Mouse (Mus musculus): ENCODE measurements around the gene Cep128. TPM values are rescaled to one million over a fixed set of nuclear protein-coding genes. Genes with fewer than 3 reads are reported as not detected.

Cep128 gene
- total and polyA plus RNA-seq, 3 experiments = 8.9 to 16.1 (median 13.5) TPM

DNA sequence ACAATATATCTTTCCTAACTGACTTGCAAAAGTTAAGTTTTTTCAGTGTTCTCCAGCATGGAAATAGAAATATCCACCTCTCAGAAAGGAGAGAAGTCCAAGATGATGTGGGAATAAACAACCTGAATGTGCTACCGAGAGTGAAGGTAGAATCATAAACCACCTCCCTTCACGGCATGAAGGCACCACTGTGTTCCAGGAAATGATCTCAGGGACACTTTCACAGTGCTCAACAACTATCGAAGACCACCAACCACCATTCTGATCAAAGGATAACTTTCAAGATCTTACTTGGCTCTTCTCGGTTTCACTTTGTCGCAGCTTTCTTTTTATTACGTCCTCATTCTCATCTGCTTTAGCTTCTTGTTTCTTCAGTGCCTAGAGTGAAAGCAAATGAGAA lies 85.5 kb downstream of the Cep128 start:
- H3K9ac ChIP-seq (ENCODE audit: insufficient read depth, low read depth) = no peak overlapping the region
- H3K27me3 ChIP-seq (replicated peaks) = no peaks in the 10 kb centered on the region
- dilution Hi-C loops (cut with MboI; ENCODE audit: extremely low pct_ligation_motif_present, extremely low pct_unique_long_range_greater_than_20kb, low sequenced_read_pairs) = no loop called here
- no peak overlapping the region for H3K4me3 ChIP-seq (replicated peaks in 1 of 3; ENCODE audit: low read depth in 2 of 3, low read length in 2 of 3, poor library complexity in 1 of 3)
- H3K4me1 ChIP-seq (ENCODE audit: control insufficient read depth in 1 of 2, insufficient read depth in 2 of 2) = no peaks in the 10 kb centered on the region
- peaks cover 2% of the 10 kb centered on the region for H3K9me3 ChIP-seq (replicated peaks; ENCODE audit: low read length)
- TF ChIP-seq TCF12 (IDR thresholded peaks at IDR 0.05; ENCODE audit: low read depth, low read length) (no peak), ELF1 (IDR thresholded peaks at IDR 0.05; ENCODE audit: low read depth, low read length) (no peak), UBTF (IDR thresholded peaks at IDR 0.05; ENCODE audit: low read depth, low read length) (no peak), USF2 (conservative IDR thresholded peaks at IDR 0.05; ENCODE audit: low read depth, low read length) (no peak), POLR2AphosphoS2 (IDR thresholded peaks at IDR 0.05; ENCODE audit: low read depth, low read length) (no peak), MAFK (IDR thresholded peaks at IDR 0.05; ENCODE audit: insufficient replicate concordance, low read length) (no peak), CHD2 (IDR thresholded peaks at IDR 0.05; ENCODE audit: low read length) (no peak), RCOR1 (conservative IDR thresholded peaks at IDR 0.05; ENCODE audit: low read depth, low read length) (no peak)
- DNase-seq (ENCODE audit: extremely low read depth) = no peak
- no peaks in the 10 kb centered on the region for H3K79me2 ChIP-seq (replicated peaks; ENCODE audit: control insufficient read depth, extremely low read depth, insufficient read depth, poor library complexity, severe bottlenecking)
- H3K4me2 ChIP-seq (ENCODE audit: insufficient read depth, low read depth, poor library complexity, severe bottlenecking) = no peak overlapping the region
- no peak overlapping the region for H3K27ac ChIP-seq (ENCODE audit: insufficient read depth, low read depth)
- peaks cover 2 to 43% of the 10 kb centered on the region in 2 experiments for H3K36me3 ChIP-seq (replicated peaks in 1 of 2; ENCODE audit: control insufficient read depth in 1 of 2, insufficient read depth in 1 of 2, low read length in 1 of 2)
- in situ Hi-C loops (cut with MboI; ENCODE audit: low pct_ligation_motif_present, low pct_unique_long_range_greater_than_20kb, low sequenced_read_pairs) = no loop called here

DNA sequence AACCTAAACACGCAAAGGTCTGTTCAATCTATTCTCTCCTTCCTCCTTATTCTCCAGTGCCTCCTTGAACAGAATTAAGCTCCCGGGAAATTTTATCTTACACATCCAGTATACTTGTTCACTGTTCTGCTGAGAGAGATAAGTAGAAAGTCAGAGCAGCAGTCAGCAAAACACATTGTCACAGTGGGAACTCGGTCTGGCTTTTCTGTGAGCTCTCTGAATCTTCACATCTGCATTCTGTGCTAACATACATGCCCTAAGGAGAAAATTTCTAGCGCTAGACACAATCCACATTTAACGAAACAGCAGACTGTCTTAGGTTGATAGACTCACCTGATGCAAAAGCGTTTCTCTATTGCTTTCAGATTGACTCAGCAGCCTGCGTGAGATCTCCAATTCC lies 88.3 kb downstream of the Cep128 start:
- Histone ChIP-seq H3K9ac (ENCODE audit: insufficient read depth, low read depth) (no peak overlapping the region), H3K4me1 (ENCODE audit: control insufficient read depth in 1 of 2, insufficient read depth in 2 of 2) (peaks cover 0 to 10% of the 10 kb centered on the region in 2 experiments; a peak in 1 of 4 replicates), H3K27ac (ENCODE audit: insufficient read depth, low read depth) (no peak overlapping the region), H3K79me2 (replicated peaks; ENCODE audit: control insufficient read depth, extremely low read depth, insufficient read depth, poor library complexity, severe bottlenecking) (no peaks in the 10 kb centered on the region), H3K36me3 (replicated peaks in 1 of 2; ENCODE audit: control insufficient read depth in 1 of 2, insufficient read depth in 1 of 2, low read length in 1 of 2) (peaks cover 2 to 61% of the 10 kb centered on the region in 2 experiments), H3K4me2 (ENCODE audit: insufficient read depth, low read depth, poor library complexity, severe bottlenecking) (no peak overlapping the region), H3K27me3 (replicated peaks) (no peaks in the 10 kb centered on the region), H3K4me3 (replicated peaks in 1 of 3; ENCODE audit: low read depth in 2 of 3, low read length in 2 of 3, poor library complexity in 1 of 3) (no peak overlapping the region), H3K9me3 (replicated peaks; ENCODE audit: low read length) (peaks cover 2% of the 10 kb centered on the region)
- TF ChIP-seq IRF4 (IDR thresholded peaks at IDR 0.05; ENCODE audit: low read depth, low read length) = no peak
- TF ChIP-seq ZC3H11A (IDR thresholded peaks at IDR 0.05; ENCODE audit: low read depth, low read length) = no peak
- in situ Hi-C loops (cut with MboI; ENCODE audit: low pct_ligation_motif_present, low pct_unique_long_range_greater_than_20kb, low sequenced_read_pairs) = no loop called here
- DNase-seq (ENCODE audit: extremely low read depth) = no peak
- dilution Hi-C loops (cut with MboI; ENCODE audit: extremely low pct_ligation_motif_present, extremely low pct_unique_long_range_greater_than_20kb, low sequenced_read_pairs) = no loop called here

DNA sequence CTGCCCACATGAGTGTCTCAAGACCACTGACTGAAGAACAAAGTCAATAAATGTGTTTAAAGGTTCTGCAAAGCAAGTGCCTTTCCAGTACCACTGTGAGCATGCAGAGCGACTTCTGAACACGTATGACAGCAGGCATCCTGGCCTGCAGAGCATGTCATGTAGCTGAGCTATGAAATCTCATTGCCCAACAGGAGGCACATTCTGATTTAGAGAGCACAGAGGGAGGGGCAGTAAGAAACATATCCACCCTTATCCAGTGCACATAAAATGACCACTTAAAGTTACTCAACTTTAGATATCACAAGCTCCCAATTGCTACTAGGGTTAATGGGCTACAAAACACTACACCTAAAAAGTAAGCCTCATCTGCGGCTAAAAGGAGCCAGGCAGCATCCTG lies 88.8 kb downstream of the Cep128 start:
- dilution Hi-C loops (cut with MboI; ENCODE audit: extremely low pct_ligation_motif_present, extremely low pct_unique_long_range_greater_than_20kb, low sequenced_read_pairs) = no loop called here

More for the DNA sequence above, 88.8 kb downstream of the Cep128 start:
- peaks cover 2 to 63% of the 10 kb centered on the region in 2 experiments for H3K36me3 ChIP-seq (replicated peaks in 1 of 2; ENCODE audit: control insufficient read depth in 1 of 2, insufficient read depth in 1 of 2, low read length in 1 of 2)
- no peaks in the 10 kb centered on the region for H3K79me2 ChIP-seq (replicated peaks; ENCODE audit: control insufficient read depth, extremely low read depth, insufficient read depth, poor library complexity, severe bottlenecking)
- H3K4me3 ChIP-seq (replicated peaks in 1 of 3; ENCODE audit: low read depth in 2 of 3, low read length in 2 of 3, poor library complexity in 1 of 3) = no peak overlapping the region
- no peak overlapping the region for H3K27ac ChIP-seq (ENCODE audit: insufficient read depth, low read depth)
- H3K9ac ChIP-seq (ENCODE audit: insufficient read depth, low read depth) = no peak overlapping the region
- in situ Hi-C loops (cut with MboI; ENCODE audit: low pct_ligation_motif_present, low pct_unique_long_range_greater_than_20kb, low sequenced_read_pairs) = no loop called here
- peaks cover 2% of the 10 kb centered on the region for H3K9me3 ChIP-seq (replicated peaks; ENCODE audit: low read length)
- TF ChIP-seq TBP (conservative IDR thresholded peaks at IDR 0.05; ENCODE audit: low read depth, low read length) (no peak), MEF2A (IDR thresholded peaks at IDR 0.05; ENCODE audit: borderline replicate concordance, low read depth, low read length) (no peak), POLR2A (IDR thresholded peaks at IDR 0.05; ENCODE audit: low read depth, low read length) (no peak), ETS1 (conservative IDR thresholded peaks at IDR 0.05; ENCODE audit: low read depth, low read length) (no peak), SIN3A (IDR thresholded peaks at IDR 0.05; ENCODE audit: low read length) (no peak), BHLHE40 (IDR thresholded peaks at IDR 0.05; ENCODE audit: low read depth, low read length) (no peak), KAT2A (IDR thresholded peaks at IDR 0.05; ENCODE audit: insufficient replicate concordance, low read length) (no peak), JUND (conservative IDR thresholded peaks at IDR 0.05; ENCODE audit: low read depth, low read length) (no peak)
- H3K4me2 ChIP-seq (ENCODE audit: insufficient read depth, low read depth, poor library complexity, severe bottlenecking) = no peak overlapping the region
- DNase-seq (ENCODE audit: extremely low read depth) = no peak
- no peaks in the 10 kb centered on the region for H3K27me3 ChIP-seq (replicated peaks)
- H3K4me1 ChIP-seq (ENCODE audit: control insufficient read depth in 1 of 2, insufficient read depth in 2 of 2) = peaks cover 0 to 10% of the 10 kb centered on the region in 2 experiments; a peak in 1 of 4 replicates
